In genomic region chr9:56552766-56553165, GRCm38 (mm10) we compare ENCODE assay signal across 8 mouse cellular contexts.
DNase-seq lines count a peak whose midpoint lies in the region; ATAC-seq and TF ChIP-seq lines count a peak whose summit lies in the region.

No protein-coding gene starts in this region.

- no peak overlapping the region for H3K4me2 ChIP-seq in limb, embryonic 13.5 days (replicated peaks)
- H3K4me2 ChIP-seq in midbrain, embryonic 14.5 days (ENCODE audit: low read length) = no peak overlapping the region

- no peak overlapping the region for H3K9ac ChIP-seq in limb, embryonic 13.5 days
- H3K9ac ChIP-seq in midbrain, embryonic 14.5 days (replicated peaks; ENCODE audit: low read length) = no peak overlapping the region

- H3K27ac ChIP-seq in kidney, adult 2 months (ENCODE audit: insufficient read depth, low read depth, low read length) = peak overlapping the region; percentile 46
- H3K27ac ChIP-seq in limb, embryonic 13.5 days = no peak overlapping the region
- H3K27ac ChIP-seq in midbrain, embryonic 14.5 days (replicated peaks; ENCODE audit: low read depth, low read length) = no peak overlapping the region

- no peaks in the 10 kb centered on the region for H3K27me3 ChIP-seq in kidney, adult 2 months (replicated peaks; ENCODE audit: control insufficient read depth, insufficient read depth, low read length)
- H3K27me3 ChIP-seq in limb, embryonic 13.5 days = peaks cover 17% of the 10 kb centered on the region; the same call in 1 of the 2 replicates
- no peaks in the 10 kb centered on the region for H3K27me3 ChIP-seq in midbrain, embryonic 14.5 days (ENCODE audit: control insufficient read depth, insufficient read depth, low read length)

- peak; percentile 82 for TF ChIP-seq CTCF in kidney, adult 2 months (conservative IDR thresholded peaks at IDR 0.05; ENCODE audit: insufficient read depth, insufficient read length, low read depth, low read length)

- H3K4me1 ChIP-seq in kidney, adult 2 months (ENCODE audit: control insufficient read depth, insufficient read depth, low read length) = no peaks in the 10 kb centered on the region
- peaks cover 25% of the 10 kb centered on the region for H3K4me1 ChIP-seq in limb, embryonic 13.5 days
- H3K4me1 ChIP-seq in midbrain, embryonic 14.5 days (ENCODE audit: control insufficient read depth, insufficient read depth, low read length) = peaks cover 25% of the 10 kb centered on the region

- TF ChIP-seq POLR2A in kidney, adult 2 months (IDR thresholded peaks at IDR 0.05; ENCODE audit: low read depth, low read length) = no peak

- ATAC-seq in limb, embryonic 13.5 days (ENCODE audit: low FRiP score, low read depth) = peak; percentile 66
- ATAC-seq in midbrain, embryonic 14.5 days (ENCODE audit: low FRiP score, low TSS enrichment) = peak; percentile 35; the same call in 1 of the 2 replicates
- no peak for ATAC-seq in erythroid progenitor cell, adult 5-6 weeks (replicated peaks; ENCODE audit: low FRiP score, poor library complexity, severe bottlenecking)

- DNase-seq in adrenal gland, adult 18-20 months (ENCODE audit: low spot score in 2 of 2) = peak; percentile 82 to 87
- peak; percentile 79 for DNase-seq in embryo, embryonic 9.5 days (ENCODE audit: extremely low spot score)
- DNase-seq in heart, adult 18-20 months = peak; percentile 89 to 92
- DNase-seq in kidney, adult 2 months = peak; percentile 90
- DNase-seq in midbrain, embryonic 14.5 days = peak; percentile 80
- DNase-seq in spleen, adult 18-20 months = peak; percentile 36 to 61

- H3K36me3 ChIP-seq in kidney, adult 2 months (ENCODE audit: control insufficient read depth, insufficient read depth, low read length) = no peaks in the 10 kb centered on the region
- no peaks in the 10 kb centered on the region for H3K36me3 ChIP-seq in limb, embryonic 13.5 days
- H3K36me3 ChIP-seq in midbrain, embryonic 14.5 days (ENCODE audit: control insufficient read depth, insufficient read depth, low read length) = no peaks in the 10 kb centered on the region

- H3K9me3 ChIP-seq in limb, embryonic 13.5 days = no peaks in the 10 kb centered on the region
- H3K9me3 ChIP-seq in midbrain, embryonic 14.5 days (ENCODE audit: control insufficient read depth, low read length) = no peaks in the 10 kb centered on the region

- 9% methylated on average over 1 of the region's 1 CpGs for WGBS in kidney, adult 2 months
- 17% methylated on average over 1 of the region's 1 CpGs for WGBS in limb, embryonic 13.5 days
- WGBS in midbrain, embryonic 14.5 days = 16% methylated on average over 1 of the region's 1 CpGs

- no peak overlapping the region for H3K4me3 ChIP-seq in kidney, adult 2 months (ENCODE audit: insufficient read depth, low read depth, low read length)
- H3K4me3 ChIP-seq in limb, embryonic 13.5 days = no peak overlapping the region
- H3K4me3 ChIP-seq in midbrain, embryonic 14.5 days (replicated peaks; ENCODE audit: low read depth, low read length) = no peak overlapping the region
